Mouse (Mus musculus) hematopoietic stem cell, adult 5-6 weeks (primary cell): ENCODE measurements around the gene Ssc5d. TPM values are rescaled to one million over a fixed set of nuclear protein-coding genes. Genes with fewer than 3 reads are reported as not detected.
A peak's percentile ranks its signal among the peaks of the same experiment; 100 is the strongest.

Source experiments
- ATAC-seq, 2 experiments: fragments of 125-278 bp in 1 of 2; replicated peaks in 1 of 2; 2 replicates each; pipeline ENCODE4 v1.8.0; 2016 to 2017; ENCODE audit warnings: inconsistent platforms in 2 of 2, mild to moderate bottlenecking in 2 of 2, moderate number of reproducible peaks in 2 of 2, low read depth in 1 of 2, moderate TSS enrichment in 1 of 2; ENCODE audit not compliant: low FRiP score in 2 of 2, poor library complexity in 2 of 2, severe bottlenecking in 2 of 2, insufficient read depth in 1 of 2, low TSS enrichment in 1 of 2
- total RNA-seq: library from RNA; stranded (forward); fragments of 172-1452, 232-1000 nt; gene quantifications from 2 replicates; pipeline ENCODE4 v1.2.3, GENCODE M21; 2017

The Ssc5d gene
- total RNA-seq, 1 experiment from 2014 or later: not detected

DNA sequence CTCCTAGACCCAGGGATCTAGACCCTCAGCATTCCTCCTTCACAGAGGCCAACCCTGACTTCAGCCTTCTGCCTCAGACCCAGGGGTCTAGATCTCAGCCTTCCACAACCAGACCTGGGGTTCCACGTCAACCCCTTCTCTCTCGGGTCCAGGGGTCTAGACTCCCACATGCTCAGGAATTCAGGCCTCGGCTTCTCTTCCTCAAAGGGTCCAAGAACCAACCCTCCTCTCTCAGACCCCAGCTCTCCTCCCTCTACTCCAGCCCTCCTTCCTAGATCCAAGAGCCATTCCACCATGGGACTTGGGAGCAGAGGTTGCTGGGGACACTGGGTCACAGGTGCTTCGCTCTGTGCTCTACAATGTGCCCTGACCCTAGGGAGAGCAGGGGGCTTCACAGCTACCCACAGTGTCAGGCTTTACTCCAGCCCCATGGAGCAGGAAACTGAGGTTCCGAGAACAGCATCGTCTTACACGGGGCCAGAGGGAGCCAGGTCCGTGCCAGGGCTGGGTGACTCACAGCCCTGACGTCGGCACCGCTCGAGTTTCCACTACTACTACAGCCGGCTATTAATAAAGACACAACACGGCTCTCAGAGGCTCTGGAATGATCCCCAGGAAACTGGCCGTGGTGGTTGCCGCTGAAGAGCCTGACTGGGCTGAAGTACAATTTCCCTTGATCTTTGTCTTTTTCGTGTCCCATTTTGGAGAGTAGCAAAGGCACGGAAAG, 46.9 kb downstream of the Ssc5d start:
- peak; percentile 25 to 59; a peak in 2 of 4 replicates for ATAC-seq

GRCm38 (mm10) chr7:4975455-4975854, 49.9 kb downstream of the Ssc5d start:
- ATAC-seq: no peak

GRCm38 (mm10) chr7:4976832-4977231, 51.2 kb downstream of the Ssc5d start:
- no peak for ATAC-seq

DNA sequence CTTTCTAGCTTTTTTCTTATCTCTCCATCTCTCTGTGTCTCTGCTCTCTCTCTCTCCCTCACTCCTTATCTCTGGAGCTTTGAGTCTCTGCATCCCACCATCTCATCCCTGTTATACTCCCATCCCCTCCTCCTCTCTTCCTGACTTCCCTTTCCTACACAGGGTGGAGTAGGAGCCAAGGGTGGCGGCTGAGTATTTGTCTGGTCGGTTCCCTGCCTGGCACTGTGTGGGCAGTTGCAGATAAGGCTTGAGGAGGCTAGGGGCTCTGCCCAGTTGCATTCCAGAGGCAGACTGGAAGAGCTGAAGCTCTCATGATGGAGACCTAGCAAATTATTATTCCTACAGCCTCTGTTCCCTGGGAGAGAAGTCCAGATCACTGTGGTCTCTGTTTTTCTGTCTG, 62.7 kb downstream of the Ssc5d start:
- ATAC-seq: no peak

DNA sequence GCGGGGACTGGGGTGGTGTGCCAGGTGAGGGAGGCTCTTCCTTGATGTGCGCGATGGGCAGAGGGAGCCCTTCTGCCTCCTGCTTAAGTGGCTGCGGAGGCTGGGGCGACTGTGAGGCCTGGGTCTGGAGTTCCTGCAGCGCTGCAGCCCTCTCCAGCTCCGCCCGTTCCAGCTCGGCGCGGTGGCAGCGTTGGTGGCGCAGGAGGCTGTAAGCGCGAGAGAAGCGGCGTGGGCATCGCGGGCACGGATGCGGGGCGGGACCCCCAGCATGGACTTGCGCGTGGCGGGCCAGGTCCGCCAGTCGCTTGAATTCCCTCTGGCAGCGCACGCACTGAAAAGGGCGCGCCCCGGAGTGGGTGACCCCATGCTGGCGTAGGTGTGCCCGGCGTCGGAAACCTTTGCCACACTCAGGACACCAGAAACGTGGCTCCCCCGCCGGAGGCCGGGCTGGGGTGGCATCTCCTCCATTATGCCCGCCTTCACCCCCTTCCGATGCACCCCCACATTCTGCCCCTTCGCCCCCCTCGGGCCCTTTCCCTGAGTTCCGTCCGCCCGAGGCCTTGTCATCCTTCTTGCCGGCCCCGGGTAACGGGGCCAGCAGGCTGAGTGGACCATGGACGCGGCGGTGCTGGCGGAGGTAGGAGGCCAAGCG, 67.9 kb downstream of the Ssc5d start:
- ATAC-seq: no peak

DNA sequence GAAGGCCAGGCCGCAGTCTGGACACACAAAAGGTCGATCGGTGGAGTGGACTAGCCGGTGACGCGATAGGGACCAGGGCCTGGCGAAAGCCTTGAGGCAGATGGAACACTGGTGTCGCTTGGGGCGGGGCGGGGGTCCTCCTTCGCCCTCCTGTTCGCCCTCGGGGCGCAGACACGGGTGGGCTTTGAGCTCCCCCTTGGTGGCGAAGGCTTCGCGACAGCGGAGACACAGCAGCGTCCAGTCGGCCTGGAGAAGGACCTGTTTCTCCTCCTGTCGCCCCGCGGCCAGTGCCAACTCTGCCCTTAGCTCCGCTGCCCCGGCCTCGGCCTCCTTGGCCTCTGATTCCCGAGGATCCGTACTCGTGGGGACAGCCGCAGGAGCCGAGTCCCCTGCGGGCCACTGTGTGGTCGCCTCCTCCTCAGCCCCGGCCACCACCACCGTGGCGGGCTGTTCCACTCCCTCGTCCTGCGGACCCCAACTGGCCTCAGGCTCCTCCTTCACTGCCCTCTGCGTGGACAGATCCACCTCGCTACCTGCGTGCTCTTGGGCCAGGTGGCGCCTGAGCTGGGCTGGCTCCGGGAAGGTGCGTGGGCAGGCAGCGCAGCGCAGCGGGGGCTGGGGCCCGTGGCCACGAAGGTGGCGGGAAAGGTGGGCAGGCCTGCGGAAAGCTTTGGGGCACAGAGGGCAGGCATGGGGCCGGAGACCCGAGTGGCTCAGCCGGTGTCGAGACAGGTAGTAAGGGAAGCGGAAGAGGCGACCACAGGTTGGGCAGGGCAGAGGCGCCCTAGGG, 68.6 kb downstream of the Ssc5d start:
- ATAC-seq: no peak

Other genes starting within 250 kb of the Ssc5d start
- gene Hspbp1, start 240.7 kb upstream of the Ssc5d start, total RNA-seq: 19.0 and 25.2 TPM in 2 replicates
- gene Brsk1, start 235.2 kb upstream of the Ssc5d start, total RNA-seq: 0.20 and 2.6 TPM in 2 replicates
- gene Tmem150b, start 200.5 kb upstream of the Ssc5d start, total RNA-seq: 5.0 and 7.3 TPM in 2 replicates
- gene Kmt5c, start 185.7 kb upstream of the Ssc5d start, total RNA-seq: 40.6 and 46.4 TPM in 2 replicates
- gene Cox6b2, start 172.7 kb upstream of the Ssc5d start, total RNA-seq: 14.1 and 53.9 TPM in 2 replicates
- not detected in 2 replicates for gene Fam71e2, start 154.5 kb upstream of the Ssc5d start, total RNA-seq
- 0.25 and 0.74 TPM in 2 replicates for gene Il11, start 142.9 kb upstream of the Ssc5d start, total RNA-seq
- 1.3 TPM in 1 of 2 replicates, not detected in the other for gene Tmem190, start 142.8 kb upstream of the Ssc5d start, total RNA-seq
- 9.3 and 19.0 TPM in 2 replicates for gene Tmem238, start 136.1 kb upstream of the Ssc5d start, total RNA-seq
- gene Rpl28, start 132.9 kb upstream of the Ssc5d start, total RNA-seq: 736 and 741 TPM in 2 replicates
- gene Ube2s, start 113.2 kb upstream of the Ssc5d start, total RNA-seq: 137 and 174 TPM in 2 replicates
- 0.06 and 0.45 TPM in 2 replicates for gene Shisa7, start 81.1 kb upstream of the Ssc5d start, total RNA-seq
- 59.8 and 69.7 TPM in 2 replicates for gene Isoc2b, start 55.5 kb upstream of the Ssc5d start, total RNA-seq
- gene Isoc2a, start 48.6 kb upstream of the Ssc5d start, total RNA-seq: 7.1 and 9.0 TPM in 2 replicates
- gene Gm36210, start 19.3 kb upstream of the Ssc5d start, total RNA-seq: not detected in 2 replicates
- gene Zfp628, start 10.6 kb upstream of the Ssc5d start, total RNA-seq: 2.2 and 3.2 TPM in 2 replicates
- gene Nat14, start 3.8 kb upstream of the Ssc5d start, total RNA-seq: not detected in 2 replicates
- not detected in 2 replicates for gene Sbk2, start 38.6 kb downstream of the Ssc5d start, total RNA-seq
- not detected in 2 replicates for gene Sbk3, start 45.4 kb downstream of the Ssc5d start, total RNA-seq
- 5.7 and 6.6 TPM in 2 replicates for gene Zfp579, start 70.4 kb downstream of the Ssc5d start, total RNA-seq
- 3.0 and 12.6 TPM in 2 replicates for gene Zfp524, start 88.6 kb downstream of the Ssc5d start, total RNA-seq
- gene Fiz1, start 88.9 kb downstream of the Ssc5d start, total RNA-seq: 25.6 and 32.0 TPM in 2 replicates
- gene Gm44973, start 89.7 kb downstream of the Ssc5d start, total RNA-seq: 0.31 TPM in 1 of 2 replicates, not detected in the other
- 13.9 and 14.0 TPM in 2 replicates for gene Zfp865, start 94.6 kb downstream of the Ssc5d start, total RNA-seq
- gene Ccdc106, start 94.8 kb downstream of the Ssc5d start, total RNA-seq: not detected in 2 replicates
- 1.3 TPM in 1 of 2 replicates, not detected in the other for gene 4632433K11Rik, start 108.3 kb downstream of the Ssc5d start, total RNA-seq
- 3.9 and 5.9 TPM in 2 replicates for gene Zfp784, start 112.7 kb downstream of the Ssc5d start, total RNA-seq
- 2.1 and 2.4 TPM in 2 replicates for gene Zfp580, start 125.8 kb downstream of the Ssc5d start, total RNA-seq
- 229 and 261 TPM in 2 replicates for gene U2af2, start 136.4 kb downstream of the Ssc5d start, total RNA-seq
- gene Epn1, start 154.4 kb downstream of the Ssc5d start, total RNA-seq: 25.7 and 38.2 TPM in 2 replicates
- not detected in 2 replicates for gene Rfpl4, start 191.2 kb downstream of the Ssc5d start, total RNA-seq
- gene Rasl2-9, start 200.2 kb downstream of the Ssc5d start, total RNA-seq: not detected in 2 replicates
- not detected in 2 replicates for gene Vmn1r55, start 223.9 kb downstream of the Ssc5d start, total RNA-seq